Mouse (Mus musculus): ENCODE results near the gene Bmt2. TPM values are rescaled to one million over a fixed set of nuclear protein-coding genes. Genes with fewer than 3 reads are reported as not detected.

Gene Bmt2
- polyA plus RNA-seq, 1 experiment, result 21.0 TPM

GRCm38 (mm10) chr6:13606921-13607620 is 70.7 kb downstream of the Bmt2 start:
- no peaks in the 10 kb centered on the region for H3K9me3 ChIP-seq (replicated peaks; ENCODE audit: control insufficient read depth, insufficient read depth, low read length, poor library complexity, severe bottlenecking)
- peak overlapping the region; percentile 78 for H3K9ac ChIP-seq (ENCODE audit: low read depth, poor library complexity, severe bottlenecking)
- H3K4me3 ChIP-seq (ENCODE audit: low read depth, low read length), result peak overlapping the region; percentile 89
- no peaks in the 10 kb centered on the region for H3K27me3 ChIP-seq (ENCODE audit: control insufficient read depth, insufficient read depth, low read length, poor library complexity, severe bottlenecking)
- peaks cover 3% of the 10 kb centered on the region for H3K36me3 ChIP-seq (ENCODE audit: control insufficient read depth, insufficient read depth, low read length, poor library complexity, severe bottlenecking)
- H3K4me1 ChIP-seq (ENCODE audit: control insufficient read depth, insufficient read depth, low read length), result no peaks in the 10 kb centered on the region
- H3K27ac ChIP-seq (ENCODE audit: insufficient read depth, low read length), result no peak overlapping the region
- TF ChIP-seq POLR2A (IDR thresholded peaks at IDR 0.05; ENCODE audit: insufficient read depth, low read length) (no peak), EP300 (IDR thresholded peaks at IDR 0.05; ENCODE audit: insufficient read depth, low read depth, low read length) (no peak), CTCF (IDR thresholded peaks at IDR 0.05; ENCODE audit: low read depth, low read length) (no peak)

- H3K9ac ChIP-seq (ENCODE audit: low read depth, poor library complexity, severe bottlenecking), result no peak overlapping the region
- peaks cover 3% of the 10 kb centered on the region for H3K36me3 ChIP-seq (ENCODE audit: control insufficient read depth, insufficient read depth, low read length, poor library complexity, severe bottlenecking)
- H3K27ac ChIP-seq (ENCODE audit: insufficient read depth, low read length), result no peak overlapping the region
- no peak overlapping the region for H3K4me3 ChIP-seq (ENCODE audit: low read depth, low read length)
- TF ChIP-seq CTCF (IDR thresholded peaks at IDR 0.05; ENCODE audit: low read depth, low read length) (no peak), POLR2A (IDR thresholded peaks at IDR 0.05; ENCODE audit: insufficient read depth, low read length) (no peak), EP300 (IDR thresholded peaks at IDR 0.05; ENCODE audit: insufficient read depth, low read depth, low read length) (no peak)
- no peaks in the 10 kb centered on the region for H3K4me1 ChIP-seq (ENCODE audit: control insufficient read depth, insufficient read depth, low read length)
- no peaks in the 10 kb centered on the region for H3K27me3 ChIP-seq (ENCODE audit: control insufficient read depth, insufficient read depth, low read length, poor library complexity, severe bottlenecking)
- H3K9me3 ChIP-seq (replicated peaks; ENCODE audit: control insufficient read depth, insufficient read depth, low read length, poor library complexity, severe bottlenecking), result no peaks in the 10 kb centered on the region
These were observed 71.4 kb downstream of the Bmt2 start for GRCm38 (mm10) chr6:13606394-13606793.

GRCm38 (mm10) chr6:13603134-13603533 is 74.6 kb downstream of the Bmt2 start:
- H3K9me3 ChIP-seq (replicated peaks; ENCODE audit: control insufficient read depth, insufficient read depth, low read length, poor library complexity, severe bottlenecking), result no peaks in the 10 kb centered on the region
- H3K36me3 ChIP-seq (ENCODE audit: control insufficient read depth, insufficient read depth, low read length, poor library complexity, severe bottlenecking), result peaks cover 3% of the 10 kb centered on the region
- H3K27ac ChIP-seq (ENCODE audit: insufficient read depth, low read length), result no peak overlapping the region
- no peaks in the 10 kb centered on the region for H3K4me1 ChIP-seq (ENCODE audit: control insufficient read depth, insufficient read depth, low read length)
- no peak overlapping the region for H3K9ac ChIP-seq (ENCODE audit: low read depth, poor library complexity, severe bottlenecking)
- TF ChIP-seq EP300 (IDR thresholded peaks at IDR 0.05; ENCODE audit: insufficient read depth, low read depth, low read length) (no peak), POLR2A (IDR thresholded peaks at IDR 0.05; ENCODE audit: insufficient read depth, low read length) (no peak), CTCF (IDR thresholded peaks at IDR 0.05; ENCODE audit: low read depth, low read length) (no peak)
- no peaks in the 10 kb centered on the region for H3K27me3 ChIP-seq (ENCODE audit: control insufficient read depth, insufficient read depth, low read length, poor library complexity, severe bottlenecking)
- H3K4me3 ChIP-seq (ENCODE audit: low read depth, low read length), result no peak overlapping the region

GRCm38 (mm10) chr6:13601587-13601986 is 76.2 kb downstream of the Bmt2 start:
- TF ChIP-seq POLR2A (IDR thresholded peaks at IDR 0.05; ENCODE audit: insufficient read depth, low read length) (no peak), CTCF (IDR thresholded peaks at IDR 0.05; ENCODE audit: low read depth, low read length) (no peak), EP300 (IDR thresholded peaks at IDR 0.05; ENCODE audit: insufficient read depth, low read depth, low read length) (no peak)
- Histone ChIP-seq H3K4me1 (ENCODE audit: control insufficient read depth, insufficient read depth, low read length) (no peaks in the 10 kb centered on the region), H3K9ac (ENCODE audit: low read depth, poor library complexity, severe bottlenecking) (no peak overlapping the region), H3K27me3 (ENCODE audit: control insufficient read depth, insufficient read depth, low read length, poor library complexity, severe bottlenecking) (no peaks in the 10 kb centered on the region), H3K9me3 (replicated peaks; ENCODE audit: control insufficient read depth, insufficient read depth, low read length, poor library complexity, severe bottlenecking) (no peaks in the 10 kb centered on the region), H3K27ac (ENCODE audit: insufficient read depth, low read length) (no peak overlapping the region), H3K36me3 (ENCODE audit: control insufficient read depth, insufficient read depth, low read length, poor library complexity, severe bottlenecking) (peaks cover 3% of the 10 kb centered on the region), H3K4me3 (ENCODE audit: low read depth, low read length) (no peak overlapping the region)

- H3K27ac ChIP-seq (ENCODE audit: insufficient read depth, low read length), result no peak overlapping the region
- H3K36me3 ChIP-seq (ENCODE audit: control insufficient read depth, insufficient read depth, low read length, poor library complexity, severe bottlenecking), result peaks cover 5% of the 10 kb centered on the region
- TF ChIP-seq EP300 (IDR thresholded peaks at IDR 0.05; ENCODE audit: insufficient read depth, low read depth, low read length) (no peak), CTCF (IDR thresholded peaks at IDR 0.05; ENCODE audit: low read depth, low read length) (no peak), POLR2A (IDR thresholded peaks at IDR 0.05; ENCODE audit: insufficient read depth, low read length) (no peak)
- H3K9me3 ChIP-seq (replicated peaks; ENCODE audit: control insufficient read depth, insufficient read depth, low read length, poor library complexity, severe bottlenecking), result no peaks in the 10 kb centered on the region
- no peak overlapping the region for H3K9ac ChIP-seq (ENCODE audit: low read depth, poor library complexity, severe bottlenecking)
- no peaks in the 10 kb centered on the region for H3K27me3 ChIP-seq (ENCODE audit: control insufficient read depth, insufficient read depth, low read length, poor library complexity, severe bottlenecking)
- no peak overlapping the region for H3K4me3 ChIP-seq (ENCODE audit: low read depth, low read length)
- no peaks in the 10 kb centered on the region for H3K4me1 ChIP-seq (ENCODE audit: control insufficient read depth, insufficient read depth, low read length)
These were observed 79.4 kb downstream of the Bmt2 start for GRCm38 (mm10) chr6:13598239-13598923.
